Mouse (Mus musculus): Measurements from ENCODE around the gene Ddost.

- TF ChIP-seq CTCF (IDR thresholded peaks at IDR 0.05; ENCODE audit: borderline replicate concordance, insufficient read depth, low read length) (no peak), POLR2A (IDR thresholded peaks at IDR 0.05; ENCODE audit: low read depth, low read length) (no peak)
These were observed 36.7 kb upstream of the Ddost start for GRCm38 (mm10) chr4:138267869-138268268.

Measured in embryonic fibroblast, embryonic 13.5 days (primary cell).